Mouse (Mus musculus) olfactory bulb, adult 2 months (tissue): ENCODE results near the gene Lama2. TPM values are rescaled to one million over a fixed set of nuclear protein-coding genes. Genes with fewer than 3 reads are reported as not detected.

Source experiments
- H3K27ac ChIP-seq: fragments of 200-500 bp; 2 replicates; pipeline ENCODE4 v1.5.1; 2012; ENCODE audit warnings: low read depth, low read length; ENCODE audit not compliant: insufficient read depth
- H3K4me1 ChIP-seq: fragments of 200-500 bp; 2 replicates; pipeline ENCODE4 v1.6.1; 2012; ENCODE audit warnings: low read length; ENCODE audit not compliant: control insufficient read depth, insufficient read depth
- H3K4me3 ChIP-seq: fragments of 200-500 bp; 2 replicates; pipeline ENCODE4 v1.5.1; 2012; ENCODE audit warnings: mild to moderate bottlenecking, low read depth, low read length, moderate library complexity; ENCODE audit not compliant: insufficient read depth
- CTCF ChIP-seq: fragments of 200-500 bp; IDR thresholded peaks from 2 replicates; pipeline ENCODE4 v1.5.1; 2012; ENCODE audit warnings: low read depth, mild to moderate bottlenecking, low read length, moderate library complexity; ENCODE audit not compliant: insufficient read depth
- POLR2A ChIP-seq: fragments of 200-500 bp; IDR thresholded peaks from 2 replicates; pipeline ENCODE4 v1.6.1; 2012; ENCODE audit warnings: mild to moderate bottlenecking, low read depth, low read length, moderate library complexity; ENCODE audit not compliant: insufficient read depth
- WGBS: fragments of 180-500 bp; shearing (Covaris S2); methylation state at CpG from one replicate; pipeline ENCODE4 v1.1.7; 2018; 5-methylcytosine and 5-hydroxymethylcytosine counted together
- polyA plus RNA-seq: library from polyadenylated mRNA; stranded (reverse); fragments of >200 nt; gene quantifications from 2 replicates; pipeline ENCODE4 v1.2.4, GENCODE M21; 2012; ENCODE audit warnings: low replicate concordance; ENCODE audit not compliant: missing spikeins, insufficient read depth, insufficient read length

Gene Lama2
- not detected in 2 replicates for polyA plus RNA-seq

- Histone ChIP-seq H3K27ac (no peak within 1 kb of the TSS), H3K4me1 (peaks cover 6% of the 10 kb centered on the region), H3K4me3 (no peak within 1 kb of the TSS)
- WGBS = 98% methylated on average over 3 of the region's 3 CpGs
- TF ChIP-seq POLR2A (no peak), CTCF (no peak)
Measured at GRCm38 (mm10) chr10:27619658-27620057, at the start of gene Lama2. Gene Lama2, minus strand, starts transcription at chr10:27619758.

GRCm38 (mm10) chr10:27664391-27664790 lies 44.8 kb upstream of the Lama2 start:
- WGBS = 88% methylated on average over 1 of the region's 1 CpGs
- H3K4me1 ChIP-seq = no peaks in the 10 kb centered on the region

GRCm38 (mm10) chr10:27663396-27663795 lies 43.8 kb upstream of the Lama2 start:
- Histone ChIP-seq H3K4me1 (no peaks in the 10 kb centered on the region), H3K4me3 (no peak overlapping the region), H3K27ac (no peak overlapping the region)
- TF ChIP-seq CTCF = no peak
- whole genome bisulfite sequencing = 51% methylated on average over 1 of the region's 1 CpGs

More at GRCm38 (mm10) chr10:27664391-27664790, 44.8 kb upstream of the Lama2 start:
- no peak overlapping the region for H3K4me3 ChIP-seq
- H3K27ac ChIP-seq = no peak overlapping the region
- TF ChIP-seq POLR2A (no peak), CTCF (no peak)

- Histone ChIP-seq H3K4me3 (no peak overlapping the region), H3K27ac (no peak overlapping the region), H3K4me1 (no peaks in the 10 kb centered on the region)
- TF ChIP-seq CTCF = no peak
- TF ChIP-seq POLR2A = no peak
- WGBS = 79% methylated on average over 4 of the region's 4 CpGs
Measured at GRCm38 (mm10) chr10:27654164-27654563, 34.6 kb upstream of the Lama2 start.

GRCm38 (mm10) chr10:27652694-27653335 lies 33.3 kb upstream of the Lama2 start:
- Histone ChIP-seq H3K4me3 (no peak overlapping the region), H3K4me1 (no peaks in the 10 kb centered on the region), H3K27ac (no peak overlapping the region)
- TF ChIP-seq POLR2A (no peak), CTCF (no peak)
- 75% methylated on average over 8 of the region's 8 CpGs for WGBS

- H3K4me1 ChIP-seq = no peaks in the 10 kb centered on the region
- no peak overlapping the region for H3K4me3 ChIP-seq
- WGBS = 51% methylated on average over 2 of the region's 2 CpGs
- H3K27ac ChIP-seq = no peak overlapping the region
- TF ChIP-seq CTCF (no peak), POLR2A (no peak)
Measured at GRCm38 (mm10) chr10:27635721-27636120, 16.2 kb upstream of the Lama2 start.

- Histone ChIP-seq H3K4me3 (no peak overlapping the region), H3K4me1 (no peaks in the 10 kb centered on the region), H3K27ac (no peak overlapping the region)
- TF ChIP-seq POLR2A = no peak
- no peak for TF ChIP-seq CTCF
- 81% methylated on average over 4 of the region's 4 CpGs for WGBS
Measured at GRCm38 (mm10) chr10:27631002-27631401, 11.4 kb upstream of the Lama2 start.

GRCm38 (mm10) chr10:27621697-27622449 lies 2.3 kb upstream of the Lama2 start:
- no peaks in the 10 kb centered on the region for H3K4me1 ChIP-seq
- WGBS = 57% methylated on average over 9 of the region's 9 CpGs
- no peak for TF ChIP-seq POLR2A
- TF ChIP-seq CTCF = no peak
- H3K27ac ChIP-seq = no peak overlapping the region
- no peak overlapping the region for H3K4me3 ChIP-seq

- TF ChIP-seq POLR2A (no peak), CTCF (no peak)
- WGBS = 89% methylated on average over 4 of the region's 4 CpGs
- H3K27ac ChIP-seq = no peak overlapping the region
- no peak overlapping the region for H3K4me3 ChIP-seq
- H3K4me1 ChIP-seq = peaks cover 6% of the 10 kb centered on the region
Measured at GRCm38 (mm10) chr10:27617522-27618020, 2.0 kb downstream of the Lama2 start.
